Comparison of ENCODE assay signal across 29 mouse cellular contexts in genomic region chr6:85232045-85232444, GRCm38 (mm10). TPM values are rescaled to one million over a fixed set of nuclear protein-coding genes. Genes with fewer than 3 reads are reported as not detected.
DNase-seq lines count a peak whose midpoint lies in the region; ATAC-seq and TF ChIP-seq lines count a peak whose summit lies in the region.
"Had no signal": no experiment of that assay in that cellular context is flagged by ENCODE, and none has a peak within 500 bp of the region (broad histone marks: within the 10 kb centered on the region; RNA-seq: fewer than 3 reads in every experiment).

No protein-coding gene starts in this region.

- H3K4me1 ChIP-seq in forebrain, embryonic 11.5 days (replicated peaks; ENCODE audit: control insufficient read depth, insufficient read depth, low read length) = peaks cover 23% of the 10 kb centered on the region
- H3K4me1 ChIP-seq in forebrain, postnatal 0 days (ENCODE audit: insufficient read depth) = no peaks in the 10 kb centered on the region
- peaks cover 44% of the 10 kb centered on the region for H3K4me1 ChIP-seq in midbrain, embryonic 10.5 days
- H3K4me1 ChIP-seq in midbrain, embryonic 14.5 days (ENCODE audit: control insufficient read depth, insufficient read depth, low read length) = peaks cover 4% of the 10 kb centered on the region
- peaks cover 22% of the 10 kb centered on the region for H3K4me1 ChIP-seq in ES-Bruce4 (ENCODE audit: control insufficient read depth, insufficient read depth, low read length)
- peaks cover 47% of the 10 kb centered on the region for H3K4me1 ChIP-seq in embryonic facial prominence, embryonic 10.5 days

- TF ChIP-seq POLR2A in ES-Bruce4 (IDR thresholded peaks at IDR 0.05; ENCODE audit: insufficient read depth, low read length) = no peak

- no peak overlapping the region for H3K4me3 ChIP-seq in forebrain, embryonic 11.5 days (ENCODE audit: low read depth, low read length)
- H3K4me3 ChIP-seq in forebrain, postnatal 0 days (ENCODE audit: low read depth, low read length) = no peak overlapping the region
- H3K4me3 ChIP-seq in midbrain, embryonic 10.5 days = no peak overlapping the region
- no peak overlapping the region for H3K4me3 ChIP-seq in midbrain, embryonic 14.5 days (replicated peaks; ENCODE audit: low read depth, low read length)
- no peak overlapping the region for H3K4me3 ChIP-seq in ES-Bruce4 (ENCODE audit: low read depth, low read length)
- no peak overlapping the region for H3K4me3 ChIP-seq in embryonic facial prominence, embryonic 10.5 days
- H3K4me3 ChIP-seq: embryonic facial prominence, embryonic 12.5 days; gastrocnemius, adult 2 months; hindbrain, embryonic 13.5 days; layer of hippocampus, adult 2 months had no signal

- DNase-seq in forebrain, embryonic 11.5 days (ENCODE audit: low spot score) = no peak
- no peak for DNase-seq in forebrain, postnatal 0 days
- DNase-seq in midbrain, embryonic 10.5 days (ENCODE audit: low spot score) = no peak
- DNase-seq in midbrain, embryonic 14.5 days = no peak
- no peak for DNase-seq in embryonic facial prominence, embryonic 10.5 days (ENCODE audit: low spot score)
- no peak for DNase-seq in cerebellum, adult 11 months
- DNase-seq in left cerebral cortex, adult 18-20 months (ENCODE audit: low spot score in 2 of 2) = no peak
- DNase-seq: cerebellum, adult 9-11 months; gastrocnemius, adult 2 months; kidney, adult 8-10 months; thymus, adult 2 months; thymus, postnatal 4 days had no signal

- no peak overlapping the region for H3K27ac ChIP-seq in forebrain, embryonic 11.5 days (ENCODE audit: low read depth, low read length)
- H3K27ac ChIP-seq in forebrain, postnatal 0 days (ENCODE audit: low read depth, low read length) = no peak overlapping the region
- peak overlapping the region; percentile 28; the same call in 1 of the 2 replicates for H3K27ac ChIP-seq in midbrain, embryonic 10.5 days (replicated peaks)
- no peak overlapping the region for H3K27ac ChIP-seq in midbrain, embryonic 14.5 days (replicated peaks; ENCODE audit: low read depth, low read length)
- 0 out of 2 replicates have a peak overlapping the region, but pooled peaks have one; percentile 8 for H3K27ac ChIP-seq in ES-Bruce4 (ENCODE audit: insufficient read depth, low read length)
- H3K27ac ChIP-seq in embryonic facial prominence, embryonic 10.5 days (replicated peaks) = 0 out of 2 replicates have a peak overlapping the region, but pooled peaks have one; percentile 24
- H3K27ac ChIP-seq: embryonic facial prominence, embryonic 12.5 days; gastrocnemius, adult 2 months; hindbrain, embryonic 13.5 days; layer of hippocampus, adult 2 months; macrophage; stomach, postnatal 0 days had no signal

- WGBS in forebrain, embryonic 11.5 days = 21% methylated on average over 4 of the region's 4 CpGs
- WGBS in forebrain, postnatal 0 days = 25% methylated on average over 4 of the region's 4 CpGs
- WGBS in midbrain, embryonic 10.5 days = 31% methylated on average over 4 of the region's 4 CpGs
- 28% methylated on average over 4 of the region's 4 CpGs for WGBS in midbrain, embryonic 14.5 days
- WGBS in embryonic facial prominence, embryonic 10.5 days = 30% methylated on average over 4 of the region's 4 CpGs

- no peak overlapping the region for H3K4me2 ChIP-seq in forebrain, embryonic 11.5 days (ENCODE audit: low read depth, low read length, severe bottlenecking)
- no peak overlapping the region for H3K4me2 ChIP-seq in forebrain, postnatal 0 days (ENCODE audit: low read depth)
- no peak overlapping the region for H3K4me2 ChIP-seq in midbrain, embryonic 14.5 days (ENCODE audit: low read length)
- H3K4me2 ChIP-seq: embryonic facial prominence, embryonic 12.5 days; hindbrain, embryonic 13.5 days had no signal

- no peaks in the 10 kb centered on the region for H3K9me3 ChIP-seq in forebrain, embryonic 11.5 days (ENCODE audit: control insufficient read depth, low read length)
- no peaks in the 10 kb centered on the region for H3K9me3 ChIP-seq in forebrain, postnatal 0 days (ENCODE audit: low read length)
- H3K9me3 ChIP-seq in midbrain, embryonic 10.5 days (replicated peaks) = no peaks in the 10 kb centered on the region
- H3K9me3 ChIP-seq in midbrain, embryonic 14.5 days (ENCODE audit: control insufficient read depth, low read length) = no peaks in the 10 kb centered on the region
- H3K9me3 ChIP-seq in ES-Bruce4 (replicated peaks; ENCODE audit: control insufficient read depth, insufficient read depth, low read length, poor library complexity, severe bottlenecking) = no peaks in the 10 kb centered on the region
- H3K9me3 ChIP-seq in embryonic facial prominence, embryonic 10.5 days = no peaks in the 10 kb centered on the region
- H3K9me3 ChIP-seq: embryonic facial prominence, embryonic 12.5 days; hindbrain, embryonic 13.5 days had no signal

- peak; percentile 34; the same call in 1 of the 2 replicates for ATAC-seq in forebrain, embryonic 11.5 days (replicated peaks; ENCODE audit: low FRiP score)
- no peak for ATAC-seq in forebrain, postnatal 0 days
- no peak for ATAC-seq in midbrain, embryonic 14.5 days (ENCODE audit: low FRiP score, low TSS enrichment)

- no peak overlapping the region for H3K9ac ChIP-seq in forebrain, embryonic 11.5 days (ENCODE audit: low read length)
- no peak overlapping the region for H3K9ac ChIP-seq in forebrain, postnatal 0 days
- no peak overlapping the region for H3K9ac ChIP-seq in midbrain, embryonic 14.5 days (replicated peaks; ENCODE audit: low read length)
- no peak overlapping the region for H3K9ac ChIP-seq in ES-Bruce4 (ENCODE audit: low read depth, poor library complexity, severe bottlenecking)
- H3K9ac ChIP-seq: embryonic facial prominence, embryonic 12.5 days; hindbrain, embryonic 13.5 days had no signal

- TF ChIP-seq CTCF in forebrain, postnatal 0 days (IDR thresholded peaks at IDR 0.05; ENCODE audit: low read depth) = no peak
- no peak for TF ChIP-seq CTCF in ES-Bruce4 (IDR thresholded peaks at IDR 0.05; ENCODE audit: low read depth, low read length)

- peak; percentile 87 for TF ChIP-seq EP300 in ES-Bruce4 (IDR thresholded peaks at IDR 0.05; ENCODE audit: insufficient read depth, low read depth, low read length)

- no peaks in the 10 kb centered on the region for H3K36me3 ChIP-seq in forebrain, embryonic 11.5 days (ENCODE audit: control insufficient read depth, insufficient read depth, low read length)
- H3K36me3 ChIP-seq in forebrain, postnatal 0 days (ENCODE audit: insufficient read depth) = no peaks in the 10 kb centered on the region
- H3K36me3 ChIP-seq in midbrain, embryonic 10.5 days = no peaks in the 10 kb centered on the region
- H3K36me3 ChIP-seq in midbrain, embryonic 14.5 days (ENCODE audit: control insufficient read depth, insufficient read depth, low read length) = no peaks in the 10 kb centered on the region
- no peaks in the 10 kb centered on the region for H3K36me3 ChIP-seq in ES-Bruce4 (ENCODE audit: control insufficient read depth, insufficient read depth, low read length, poor library complexity, severe bottlenecking)
- no peaks in the 10 kb centered on the region for H3K36me3 ChIP-seq in embryonic facial prominence, embryonic 10.5 days (replicated peaks)
- H3K36me3 ChIP-seq: embryonic facial prominence, embryonic 12.5 days; hindbrain, embryonic 13.5 days had no signal

- no peaks in the 10 kb centered on the region for H3K27me3 ChIP-seq in forebrain, embryonic 11.5 days (ENCODE audit: control insufficient read depth, insufficient read depth, low read length)
- H3K27me3 ChIP-seq in forebrain, postnatal 0 days (ENCODE audit: insufficient read depth, low read length) = no peaks in the 10 kb centered on the region
- peaks cover 56% of the 10 kb centered on the region for H3K27me3 ChIP-seq in midbrain, embryonic 10.5 days (ENCODE audit: low read depth, poor library complexity, severe bottlenecking)
- H3K27me3 ChIP-seq in midbrain, embryonic 14.5 days (ENCODE audit: control insufficient read depth, insufficient read depth, low read length) = no peaks in the 10 kb centered on the region
- H3K27me3 ChIP-seq in ES-Bruce4 (ENCODE audit: control insufficient read depth, insufficient read depth, low read length, poor library complexity, severe bottlenecking) = no peaks in the 10 kb centered on the region
- 0 out of 2 replicates have a peak, but pooled peaks cover 34% of the 10 kb centered on the region for H3K27me3 ChIP-seq in embryonic facial prominence, embryonic 10.5 days (replicated peaks; ENCODE audit: low read depth, poor library complexity, severe bottlenecking)
- H3K27me3 ChIP-seq: embryonic facial prominence, embryonic 12.5 days had no signal

RNA-seq across cellular contexts. Expression of gene Emx1, which starts 44.8 kb away (rescaled TPM):
- polyA plus RNA-seq in forebrain, embryonic 11.5 days (2014; fragmentation: Nextera tagmentation; extraction: Ambion mirVana) = 63.5 and 67.2 TPM in 2 replicates
- total RNA-seq in forebrain, postnatal 0 days (2014; rRNA removed) = 25.7 and 41.6 TPM in 2 replicates
- 28.8 and 41.0 TPM in 2 replicates for polyA plus RNA-seq in forebrain, postnatal 0 days (2015; fragmentation: Nextera tagmentation; extraction: Ambion mirVana)
- polyA plus RNA-seq in midbrain, embryonic 10.5 days (2016; fragmentation: Nextera tagmentation; extraction: Ambion mirVana) = 2.2 and 3.5 TPM in 2 replicates
- polyA plus RNA-seq in midbrain, embryonic 14.5 days (2014; fragmentation: Nextera tagmentation; extraction: Ambion mirVana) = 1.1 and 1.6 TPM in 2 replicates
- polyA plus RNA-seq in ES-Bruce4 (2011; ENCODE audit: insufficient read depth, insufficient read length, low read depth, missing spikeins) = 0.56 and 1.8 TPM in 2 replicates
- 2.6 and 2.9 TPM in 2 replicates for polyA plus RNA-seq in embryonic facial prominence, embryonic 10.5 days (2016; fragmentation: Nextera tagmentation; extraction: Ambion mirVana)
- 10 to 100 TPM; 32.5 to 42.6 TPM for total RNA-seq in left cerebral cortex, adult 18-20 months (2021)
- total RNA-seq: adrenal gland, postnatal 25 days; gastrocnemius, adult 2 months; gastrocnemius, postnatal 4 days; heart, adult 8-10 months; heart, postnatal 25 days; liver, adult 2 months; monocyte, adult 5-6 weeks had no signal
- polyA plus RNA-seq: heart, embryonic 14.5 days; hindbrain, embryonic 13.5 days; liver, adult 2 months; liver, embryonic 16.5 days; lung, embryonic 16.5 days; macrophage; neural tube, embryonic 11.5 days; small intestine, adult 2 months; stomach, postnatal 0 days had no signal

Comparison
In these comparisons a context has a peak if more than half of its experiments do, and no peak if none do; other contexts are left out.
1. H3K27ac ChIP-seq: peak in midbrain, embryonic 10.5 days (single experiment), ES-Bruce4 (single experiment) and embryonic facial prominence, embryonic 10.5 days (single experiment); none in forebrain, embryonic 11.5 days (single experiment), forebrain, postnatal 0 days (single experiment) and midbrain, embryonic 14.5 days (single experiment).